Mouse (Mus musculus): ENCODE measurements around the gene Zfp114. TPM values are rescaled to one million over a fixed set of nuclear protein-coding genes. Genes with fewer than 3 reads are reported as not detected.
A peak's percentile ranks its signal among the peaks of the same experiment; 100 is the strongest.

Zfp114 gene
- polyA plus RNA-seq, 1 experiment from 2014 or later: 3.0 TPM

- H3K27ac ChIP-seq: no peak overlapping the region
- H3K27me3 ChIP-seq: no peaks in the 10 kb centered on the region
- H3K9me3 ChIP-seq (replicated peaks): 0 out of 2 replicates have a peak, but pooled peaks cover 3% of the 10 kb centered on the region
- peaks cover 25% of the 10 kb centered on the region for H3K36me3 ChIP-seq
- no peak overlapping the region for H3K9ac ChIP-seq
- H3K4me1 ChIP-seq (replicated peaks): no peaks in the 10 kb centered on the region
- no peak overlapping the region for H3K4me3 ChIP-seq
- H3K4me2 ChIP-seq: no peak overlapping the region
- ATAC-seq (replicated peaks; ENCODE audit: insufficient number of reproducible peaks, insufficient read depth, low FRiP score, low read depth): no peak
- WGBS: 77% methylated on average over 3 of the region's 3 CpGs
Observed at GRCm38 (mm10) chr7:24193157-24193556, 18.3 kb downstream of the Zfp114 start.

GRCm38 (mm10) chr7:24196961-24197360, 22.1 kb downstream of the Zfp114 start:
- Histone ChIP-seq H3K4me2 (no peak overlapping the region), H3K9ac (no peak overlapping the region), H3K27ac (no peak overlapping the region), H3K4me3 (no peak overlapping the region), H3K36me3 (peaks cover 62% of the 10 kb centered on the region), H3K9me3 (replicated peaks) (peaks cover 11% of the 10 kb centered on the region; the same call in 1 of the 2 replicates), H3K27me3 (no peaks in the 10 kb centered on the region), H3K4me1 (replicated peaks) (no peaks in the 10 kb centered on the region)
- no peak for ATAC-seq (replicated peaks; ENCODE audit: insufficient number of reproducible peaks, insufficient read depth, low FRiP score, low read depth)
- WGBS: 94% methylated on average over 4 of the region's 4 CpGs

GRCm38 (mm10) chr7:24207488-24208261, 32.8 kb downstream of the Zfp114 start:
- Histone ChIP-seq H3K27me3 (no peaks in the 10 kb centered on the region), H3K36me3 (peaks cover 18% of the 10 kb centered on the region; the same call in 1 of the 2 replicates), H3K4me1 (replicated peaks) (peaks cover 8% of the 10 kb centered on the region; the same call in 1 of the 2 replicates), H3K27ac (peak overlapping the region; percentile 72), H3K9ac (peak overlapping the region; percentile 85), H3K4me2 (peak overlapping the region; percentile 74), H3K4me3 (peak overlapping the region; percentile 77), H3K9me3 (replicated peaks) (no peaks in the 10 kb centered on the region)
- peak; percentile 88 for ATAC-seq (replicated peaks; ENCODE audit: insufficient number of reproducible peaks, insufficient read depth, low FRiP score, low read depth)
- 12% methylated on average over 24 of the region's 24 CpGs for WGBS

GRCm38 (mm10) chr7:24208282-24208886, 33.5 kb downstream of the Zfp114 start:
- Histone ChIP-seq H3K4me3 (peak overlapping the region; percentile 77), H3K4me1 (replicated peaks) (peaks cover 8% of the 10 kb centered on the region; the same call in 1 of the 2 replicates), H3K36me3 (peaks cover 14% of the 10 kb centered on the region; the same call in 1 of the 2 replicates), H3K9me3 (replicated peaks) (no peaks in the 10 kb centered on the region), H3K27me3 (no peaks in the 10 kb centered on the region), H3K9ac (no peak overlapping the region), H3K4me2 (peak overlapping the region; percentile 74), H3K27ac (no peak overlapping the region)
- WGBS: 55% methylated on average over 7 of the region's 7 CpGs
- ATAC-seq (replicated peaks; ENCODE audit: insufficient number of reproducible peaks, insufficient read depth, low FRiP score, low read depth): no peak

- Histone ChIP-seq H3K9me3 (replicated peaks) (no peaks in the 10 kb centered on the region), H3K4me3 (no peak overlapping the region), H3K4me1 (replicated peaks) (peaks cover 8% of the 10 kb centered on the region; the same call in 1 of the 2 replicates), H3K27me3 (no peaks in the 10 kb centered on the region), H3K36me3 (peaks cover 5% of the 10 kb centered on the region; the same call in 1 of the 2 replicates), H3K4me2 (no peak overlapping the region), H3K9ac (no peak overlapping the region), H3K27ac (no peak overlapping the region)
- WGBS: 67% methylated on average over 2 of the region's 2 CpGs
- no peak for ATAC-seq (replicated peaks; ENCODE audit: insufficient number of reproducible peaks, insufficient read depth, low FRiP score, low read depth)
Observed at GRCm38 (mm10) chr7:24210296-24210695, 35.4 kb downstream of the Zfp114 start.

- Histone ChIP-seq H3K9me3 (replicated peaks) (no peaks in the 10 kb centered on the region), H3K27ac (no peak within 1 kb of the TSS), H3K9ac (no peak within 1 kb of the TSS), H3K27me3 (no peaks in the 10 kb centered on the region), H3K4me1 (replicated peaks) (peaks cover 8% of the 10 kb centered on the region; the same call in 1 of the 2 replicates), H3K4me2 (no peak within 1 kb of the TSS), H3K36me3 (no peaks in the 10 kb centered on the region), H3K4me3 (no peak within 1 kb of the TSS)
- WGBS: 74% methylated on average over 5 of the region's 5 CpGs
- no peak for ATAC-seq (replicated peaks; ENCODE audit: insufficient number of reproducible peaks, insufficient read depth, low FRiP score, low read depth)
Observed at GRCm38 (mm10) chr7:24211343-24211742, 36.5 kb downstream of the Zfp114 start, which contains the start of gene Zfp111. TSS of gene Zfp111 (minus strand) at chr7:24211443.

Other genes with a start within 250 kb of the Zfp114 start
- gene Vmn1r179, start 248.1 kb upstream of the Zfp114 start, polyA plus RNA-seq (2015; fragmentation: Nextera tagmentation; extraction: Ambion mirVana): not detected in 2 replicates
- not detected in 2 replicates for gene Vmn1r180, start 224.4 kb upstream of the Zfp114 start, polyA plus RNA-seq (2015; fragmentation: Nextera tagmentation; extraction: Ambion mirVana)
- gene Vmn1r181, start 200.4 kb upstream of the Zfp114 start, polyA plus RNA-seq (2015; fragmentation: Nextera tagmentation; extraction: Ambion mirVana): not detected in 2 replicates
- gene V1rd19, start 173.4 kb upstream of the Zfp114 start, polyA plus RNA-seq (2015; fragmentation: Nextera tagmentation; extraction: Ambion mirVana): not detected in 2 replicates
- gene Vmn1r183, start 121.8 kb upstream of the Zfp114 start, polyA plus RNA-seq (2015; fragmentation: Nextera tagmentation; extraction: Ambion mirVana): not detected in 2 replicates
- gene Zfp180, start 93.1 kb upstream of the Zfp114 start, polyA plus RNA-seq (2015; fragmentation: Nextera tagmentation; extraction: Ambion mirVana): 11.5 and 14.2 TPM in 2 replicates
- 5.3 and 6.3 TPM in 2 replicates for gene Zfp112, start 62.7 kb upstream of the Zfp114 start, polyA plus RNA-seq (2015; fragmentation: Nextera tagmentation; extraction: Ambion mirVana)
- gene Zfp235, start 40.9 kb upstream of the Zfp114 start, polyA plus RNA-seq (2015; fragmentation: Nextera tagmentation; extraction: Ambion mirVana): 7.8 and 8.9 TPM in 2 replicates
- gene Zfp111, start 36.4 kb downstream of the Zfp114 start, polyA plus RNA-seq (2015; fragmentation: Nextera tagmentation; extraction: Ambion mirVana): 5.9 and 6.4 TPM in 2 replicates
- 2.9 and 3.5 TPM in 2 replicates for gene Zfp109, start 62.5 kb downstream of the Zfp114 start, polyA plus RNA-seq (2015; fragmentation: Nextera tagmentation; extraction: Ambion mirVana)
- gene Zfp108, start 79.7 kb downstream of the Zfp114 start, polyA plus RNA-seq (2015; fragmentation: Nextera tagmentation; extraction: Ambion mirVana): 2.1 and 3.0 TPM in 2 replicates
- gene Zfp93, start 95.4 kb downstream of the Zfp114 start, polyA plus RNA-seq (2015; fragmentation: Nextera tagmentation; extraction: Ambion mirVana): 5.4 and 6.5 TPM in 2 replicates
- gene Zfp61, start 126.2 kb downstream of the Zfp114 start, polyA plus RNA-seq (2015; fragmentation: Nextera tagmentation; extraction: Ambion mirVana): 14.3 and 19.4 TPM in 2 replicates
- 4.3 and 5.5 TPM in 2 replicates for gene Zfp94, start 141.6 kb downstream of the Zfp114 start, polyA plus RNA-seq (2015; fragmentation: Nextera tagmentation; extraction: Ambion mirVana)
- 0.28 TPM in 1 of 2 replicates, not detected in the other for gene Tescl, start 158.9 kb downstream of the Zfp114 start, polyA plus RNA-seq (2015; fragmentation: Nextera tagmentation; extraction: Ambion mirVana)
- 0.09 TPM in 1 of 2 replicates, not detected in the other for gene Lypd5, start 174.1 kb downstream of the Zfp114 start, polyA plus RNA-seq (2015; fragmentation: Nextera tagmentation; extraction: Ambion mirVana)
- 1.7 and 8.5 TPM in 2 replicates for gene Kcnn4, start 195.2 kb downstream of the Zfp114 start, polyA plus RNA-seq (2015; fragmentation: Nextera tagmentation; extraction: Ambion mirVana)
- 17.1 and 23.8 TPM in 2 replicates for gene Smg9, start 224.6 kb downstream of the Zfp114 start, polyA plus RNA-seq (2015; fragmentation: Nextera tagmentation; extraction: Ambion mirVana)

Data from heart, embryonic 15.5 days (tissue).